Mouse (Mus musculus) adrenal gland, postnatal 10 days (tissue): ENCODE measurements at regions not wholly inside any gene's neighbourhood (a gene's known extent, or its start where the extent isn't known, plus 50 kb on each side); places are given as distances from the start of the nearest gene placed in this dataset.
A peak's percentile ranks its signal among the peaks of the same experiment; 100 is the strongest.

ENCODE experiments used
- DNase-seq: peaks from one replicate; pipeline ENCODE4 v3.0.0; 2021; ENCODE audit warnings: mixed read lengths

GRCm38 (mm10) chr5:126573766-126574165 lies 667.8 kb upstream of the Tmem132c start:
- no peak for DNase-seq

DNA sequence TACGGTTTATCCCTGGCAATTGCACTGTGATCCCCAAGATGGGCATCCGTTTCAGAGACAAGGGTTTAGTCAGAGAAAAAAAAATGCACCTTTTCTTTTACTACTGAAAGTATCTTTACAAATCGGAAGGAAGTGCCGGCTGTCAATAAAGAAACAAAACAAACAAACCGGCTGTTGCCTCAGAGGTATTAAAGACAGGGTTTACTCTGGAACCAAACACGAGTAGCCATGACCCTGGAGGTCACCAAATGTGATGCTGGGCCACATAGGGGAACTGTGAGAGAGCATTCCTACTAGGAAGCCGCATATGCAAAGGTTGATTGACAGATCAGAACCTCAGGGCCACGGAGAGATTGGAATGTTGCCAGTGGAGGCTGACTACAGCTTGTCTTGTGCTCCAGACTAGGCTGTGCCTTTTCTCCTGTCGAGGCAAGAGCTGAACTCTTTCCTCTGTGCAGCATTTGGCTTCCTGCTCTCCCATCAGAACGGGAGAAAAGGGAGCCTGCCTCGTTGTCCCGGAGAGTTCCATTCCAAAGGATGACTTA lies 643.8 kb upstream of the Tmem132c start:
- DNase-seq = no peak

GRCm38 (mm10) chr5:126599561-126599960 lies 642.0 kb upstream of the Tmem132c start:
- DNase-seq = no peak

GRCm38 (mm10) chr5:126606756-126607155 lies 634.9 kb upstream of the Tmem132c start:
- DNase-seq = no peak

DNA sequence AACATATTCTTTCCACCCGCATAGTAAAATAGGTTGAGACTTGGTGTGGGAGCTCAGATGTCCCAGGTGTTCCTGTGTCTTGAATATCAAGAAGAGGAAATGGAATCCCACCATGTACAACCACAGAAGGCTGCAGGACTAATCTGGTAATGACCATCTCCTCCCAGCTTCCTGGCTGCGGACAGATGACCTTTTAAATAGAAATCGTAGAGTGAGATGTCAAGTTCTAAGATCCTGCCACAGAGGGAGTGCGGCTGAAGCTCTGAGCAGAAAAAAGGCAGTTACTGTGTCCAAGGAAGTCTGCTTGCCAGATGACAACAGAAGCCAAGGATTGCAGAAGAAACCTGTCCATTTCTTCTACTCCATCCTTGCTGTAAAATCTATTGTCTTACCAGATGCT lies 629.0 kb upstream of the Tmem132c start:
- DNase-seq = no peak

DNA sequence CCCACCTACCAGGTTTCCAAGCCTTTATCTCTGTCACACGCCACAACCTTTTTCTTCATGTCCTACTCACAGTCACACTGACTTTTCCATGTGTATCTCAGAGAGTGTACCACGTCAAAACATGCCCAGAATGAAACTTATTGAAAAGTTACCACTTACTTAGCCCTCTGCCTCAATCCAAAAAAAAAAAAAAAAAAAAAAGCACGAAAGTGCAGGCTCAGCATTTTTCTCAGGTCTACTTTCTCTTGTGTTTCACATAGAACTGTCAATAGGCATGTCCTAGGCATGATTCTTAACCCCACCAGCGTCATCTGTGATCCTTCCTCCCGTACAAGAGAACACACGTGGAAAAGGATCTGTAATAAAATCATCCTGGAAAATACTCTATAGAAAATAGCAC lies 619.1 kb upstream of the Tmem132c start:
- DNase-seq = no peak

- DNase-seq = peak; percentile 67
Measured at GRCm38 (mm10) chr5:126623205-126623604, 618.4 kb upstream of the Tmem132c start.

GRCm38 (mm10) chr5:126629826-126630225 lies 611.8 kb upstream of the Tmem132c start:
- no peak for DNase-seq

DNA sequence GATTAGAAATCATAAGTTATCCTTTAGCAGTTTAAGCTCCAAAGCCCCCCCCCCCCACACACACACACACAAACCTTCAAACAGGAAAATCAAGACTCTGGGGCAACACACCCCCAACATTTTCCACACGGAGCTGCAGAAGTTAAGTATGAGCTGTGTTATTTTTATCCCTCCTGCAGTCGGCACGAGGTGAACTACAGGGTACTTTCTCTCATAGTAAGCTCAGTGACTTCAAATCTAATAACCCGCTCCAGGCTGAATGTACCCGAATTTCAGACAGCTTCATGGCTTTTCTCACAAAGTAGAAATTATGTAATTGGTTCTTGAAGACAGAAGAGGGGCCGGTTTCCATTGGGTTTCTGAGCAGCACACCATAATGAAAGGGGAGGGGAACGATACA lies 591.2 kb upstream of the Tmem132c start:
- no peak for DNase-seq

DNA sequence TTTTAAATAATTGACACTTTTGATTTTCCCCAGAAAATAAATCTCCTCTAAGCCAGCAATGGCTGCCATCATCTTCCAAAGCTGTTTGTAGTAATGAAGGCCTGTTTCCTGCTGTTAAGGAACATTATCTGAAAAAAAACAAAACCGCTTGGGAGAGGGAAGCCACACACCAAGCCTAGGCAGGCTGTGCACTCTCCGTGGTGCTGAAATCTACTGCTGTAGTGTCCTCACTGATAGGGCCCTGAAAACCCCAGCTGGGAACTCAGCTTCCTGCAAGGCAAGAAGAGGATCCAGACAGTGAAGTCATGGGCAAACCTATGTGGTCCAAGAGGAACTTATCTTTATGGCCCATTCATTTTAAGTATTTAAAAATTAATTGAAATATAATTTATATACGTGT lies 590.2 kb upstream of the Tmem132c start:
- DNase-seq = peak; percentile 73

DNA sequence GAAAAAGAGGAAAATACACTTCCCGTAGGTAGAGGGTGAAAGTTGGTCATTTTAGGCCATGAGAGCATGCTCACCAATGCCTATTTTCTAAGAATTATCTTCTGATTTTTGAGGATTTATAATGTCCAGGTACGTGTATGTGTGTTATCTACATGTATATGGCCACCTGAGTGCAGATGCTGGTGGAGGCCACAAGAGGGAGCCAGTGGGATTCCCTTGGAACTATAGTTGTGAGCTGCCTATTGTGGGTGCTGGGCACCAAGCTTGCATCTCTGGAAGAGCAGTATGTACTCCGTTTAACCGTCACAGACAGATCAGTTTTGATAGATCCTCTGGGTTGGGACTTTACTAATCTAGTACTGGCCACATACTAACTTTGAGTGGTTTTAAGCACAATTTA lies 579.0 kb upstream of the Tmem132c start:
- no peak for DNase-seq

DNA sequence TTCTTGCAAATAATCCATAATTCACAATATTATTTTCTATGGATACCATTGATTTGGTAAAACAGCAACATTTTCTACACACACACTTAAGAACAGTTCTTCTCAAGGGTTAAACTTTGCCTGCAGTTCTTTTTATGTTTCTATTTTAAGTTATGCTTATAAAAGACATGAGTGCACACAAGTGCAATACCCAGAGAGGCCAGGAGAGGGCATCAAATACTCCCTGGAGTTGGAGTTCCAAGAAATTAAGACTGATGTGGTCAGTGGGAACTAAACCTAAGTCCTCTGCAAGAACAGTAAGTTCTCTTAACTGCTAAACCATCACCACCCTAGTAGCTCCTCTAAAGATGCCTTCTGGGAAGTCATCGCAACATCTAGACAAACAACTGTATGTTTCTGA lies 570.5 kb upstream of the Tmem132c start:
- DNase-seq = peak; percentile 67

GRCm38 (mm10) chr5:126680262-126680661 lies 561.3 kb upstream of the Tmem132c start:
- no peak for DNase-seq

GRCm38 (mm10) chr5:126699314-126699713 lies 542.3 kb upstream of the Tmem132c start:
- DNase-seq = no peak

DNA sequence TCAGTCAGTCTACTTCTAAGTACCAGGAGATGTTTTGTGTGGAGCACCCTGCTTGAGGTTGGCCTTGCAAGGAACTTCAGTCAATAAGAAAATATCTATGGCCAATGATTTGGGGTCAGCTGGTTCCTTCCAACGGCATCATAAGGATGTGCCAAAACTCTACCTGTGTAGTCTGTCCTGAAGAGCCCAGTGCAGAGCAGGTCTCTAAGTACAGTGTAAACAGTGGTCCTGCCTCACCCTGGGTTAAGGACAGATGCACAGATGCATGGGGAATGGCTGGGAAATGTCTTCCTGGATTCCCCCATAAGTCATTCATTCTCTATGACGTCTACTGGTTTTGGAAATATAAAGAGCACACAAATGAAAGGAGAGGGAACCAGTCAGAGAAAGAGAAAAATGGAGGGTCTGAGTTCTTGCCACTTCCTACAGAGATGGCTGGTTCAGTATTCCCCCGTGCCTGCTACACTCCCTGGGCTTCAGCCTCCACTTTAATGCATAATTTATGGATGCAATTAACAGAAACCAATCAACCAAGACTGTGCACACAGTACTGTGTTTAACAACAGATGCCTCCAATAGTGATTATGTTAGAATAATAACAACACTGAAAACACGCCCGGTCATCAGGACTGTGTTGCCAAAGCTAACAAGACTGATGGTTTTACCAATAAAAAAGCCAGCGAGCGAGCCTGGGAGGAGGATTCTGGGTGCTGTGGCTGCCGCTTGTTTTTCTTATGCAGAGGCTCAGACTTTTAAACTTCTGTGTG lies 537.9 kb upstream of the Tmem132c start:
- DNase-seq = no peak

- DNase-seq = no peak
Measured at GRCm38 (mm10) chr5:126705871-126706270, 535.7 kb upstream of the Tmem132c start.

DNA sequence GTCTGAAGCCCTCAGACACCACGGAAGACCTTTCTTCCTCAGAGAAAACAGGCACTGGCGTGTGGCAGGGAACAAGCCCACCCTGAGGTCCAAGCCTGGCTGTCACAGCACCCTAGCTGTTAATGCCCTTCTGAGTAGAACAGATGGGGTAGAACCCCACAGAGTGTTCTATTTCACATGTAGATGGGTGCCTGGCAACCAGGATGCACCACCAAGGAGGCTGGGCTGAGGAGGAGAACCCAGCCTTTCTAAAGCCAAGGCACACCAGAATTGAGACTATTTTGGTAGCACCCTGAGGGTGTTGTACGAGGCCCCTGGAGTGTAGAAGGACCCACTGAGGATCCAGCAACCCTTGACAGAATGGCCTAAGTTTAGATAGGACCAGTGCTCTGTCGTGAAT lies 534.9 kb upstream of the Tmem132c start:
- DNase-seq = no peak

DNA sequence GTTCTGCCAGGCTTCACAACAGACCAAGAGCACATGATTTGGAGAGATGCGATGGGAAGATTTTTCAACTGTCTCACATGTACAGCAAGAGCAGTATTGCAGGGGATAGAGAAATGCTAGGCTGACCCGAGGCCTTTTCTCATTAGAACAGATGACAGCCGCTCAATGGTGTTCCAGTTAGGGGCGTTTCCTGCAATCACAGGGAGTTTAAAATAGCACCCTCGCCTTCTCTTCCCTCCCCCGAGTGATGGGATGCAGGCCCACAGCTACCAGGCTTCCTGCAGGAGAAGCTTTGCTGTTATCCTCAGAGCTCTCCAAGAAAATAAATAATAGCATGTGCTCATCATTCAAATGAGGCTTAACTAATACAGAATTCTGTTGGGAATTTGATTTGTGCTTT lies 526.9 kb upstream of the Tmem132c start:
- DNase-seq = no peak

GRCm38 (mm10) chr5:126718421-126718820 lies 523.2 kb upstream of the Tmem132c start:
- DNase-seq = no peak

DNA sequence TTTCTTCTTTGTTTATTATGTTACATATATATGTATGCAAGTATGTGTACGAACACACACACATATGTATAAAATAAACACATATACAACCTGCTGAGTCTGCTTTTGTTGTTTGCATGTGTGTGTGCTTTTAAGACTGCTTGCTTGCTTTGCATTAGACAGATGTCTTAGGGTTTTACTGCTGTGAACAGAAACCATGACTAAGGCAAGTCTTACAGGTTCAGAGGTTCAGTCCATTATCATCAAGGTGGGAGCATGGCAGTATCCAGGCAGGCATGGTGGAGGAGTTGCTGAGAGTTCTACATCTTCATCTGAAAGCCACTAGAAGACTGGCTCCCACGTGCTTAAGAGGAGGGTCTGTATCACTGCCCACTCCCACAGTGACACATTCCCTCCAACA lies 520.3 kb upstream of the Tmem132c start:
- DNase-seq = no peak

DNA sequence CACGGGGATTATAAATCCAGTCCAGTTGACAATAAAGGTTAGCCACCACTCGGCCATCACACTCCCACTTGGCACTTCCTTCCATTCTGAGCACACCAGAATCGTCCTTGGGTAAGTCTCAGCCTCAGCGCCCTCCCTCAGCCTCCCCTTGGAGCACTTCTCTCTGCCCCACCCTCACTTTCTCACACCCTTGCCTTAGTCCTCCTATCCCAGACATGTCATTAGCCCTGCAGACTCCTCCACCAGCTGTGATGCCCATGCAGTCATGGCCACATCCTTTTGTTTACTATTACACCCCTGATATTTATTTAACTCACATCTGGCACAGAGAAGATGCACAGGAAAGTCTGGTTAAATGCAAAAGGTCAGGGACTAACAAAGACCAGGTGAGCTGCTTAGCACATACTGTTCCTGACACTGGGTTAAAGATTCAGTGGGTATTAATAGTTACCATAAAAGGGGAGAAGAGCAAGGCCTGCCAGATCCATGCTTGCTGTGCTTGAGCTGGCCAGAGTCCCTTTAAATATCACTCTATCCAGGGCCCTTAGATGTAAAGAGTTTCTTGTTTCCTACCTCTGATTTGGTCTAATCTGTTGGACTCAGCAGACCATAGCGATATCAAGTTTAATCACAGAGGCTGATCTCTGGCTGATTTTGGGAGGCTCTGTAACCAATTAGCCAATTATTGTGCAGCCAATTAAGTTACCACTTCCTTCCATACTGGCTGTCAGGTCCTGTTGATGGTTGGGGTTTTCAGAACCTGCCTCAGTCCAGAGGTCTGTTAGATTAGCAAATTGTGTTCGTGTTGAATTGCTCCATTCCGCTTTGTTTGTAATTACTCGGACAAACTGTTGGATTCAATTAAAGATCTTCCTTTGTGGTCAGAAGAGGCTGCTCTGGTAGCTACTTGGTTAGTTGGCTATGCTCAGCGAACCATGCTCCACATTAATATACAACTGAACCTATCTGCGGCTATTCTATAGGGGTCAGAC lies 518.0 kb upstream of the Tmem132c start:
- no peak for DNase-seq

DNA sequence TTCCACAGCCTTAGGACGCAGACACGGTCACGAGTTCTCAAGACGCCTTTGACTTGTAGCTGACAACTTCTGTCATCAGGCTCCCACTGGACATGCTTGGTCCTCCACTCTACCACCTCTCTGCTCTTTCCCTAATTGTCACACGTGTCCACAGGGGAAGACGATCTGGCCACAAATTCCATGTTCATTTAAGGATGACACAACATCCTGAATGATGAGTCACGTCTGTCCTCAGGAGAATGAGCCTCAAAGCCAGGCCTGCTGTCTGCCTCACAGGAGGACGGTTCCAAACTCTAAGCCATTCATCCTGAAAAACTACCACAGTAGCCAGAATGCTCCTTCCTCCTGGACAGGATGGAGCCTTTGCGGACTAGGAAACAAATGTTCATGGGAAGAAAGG lies 517.3 kb upstream of the Tmem132c start:
- no peak for DNase-seq

DNA sequence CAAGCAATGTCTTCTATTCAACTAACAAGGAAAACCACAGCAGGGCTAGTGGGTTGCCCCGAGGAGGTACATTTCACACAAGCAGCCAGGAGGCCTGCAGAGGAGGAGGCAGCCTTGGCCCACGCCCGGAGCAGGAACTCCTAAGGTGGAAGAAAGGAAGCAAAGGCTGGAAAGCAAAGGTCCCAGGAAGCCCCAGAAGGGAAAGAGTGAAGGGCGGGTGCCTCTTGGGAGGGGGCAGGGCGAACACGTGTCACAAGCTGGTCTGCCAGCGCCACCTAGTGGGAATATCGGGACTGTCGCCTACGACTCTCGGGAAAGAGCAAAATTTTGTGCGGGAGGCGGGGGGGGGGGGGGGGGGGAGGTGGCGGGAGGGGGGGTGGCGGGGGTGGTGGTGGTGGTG lies 508.1 kb upstream of the Tmem132c start:
- peak; percentile 79 for DNase-seq
